Mouse (Mus musculus) c-Kit-positive CD71-positive TER-119-positive erythroid progenitor cells, embryonic 14.5 days (primary cell): ENCODE results near the gene Cyp4a10.
A peak's percentile ranks its signal among the peaks of the same experiment; 100 is the strongest.
"Not testable (repeated sequence)": the region's sequence is repeated elsewhere in the genome, so short reads cannot be mapped to it uniquely, and the experiment has no call there.

ENCODE experiments used
- DNase-seq: peaks from one replicate; pipeline ENCODE4 v3.0.0-alpha.2; 2013; ENCODE audit warnings: low spot score

Cyp4a10 gene

DNA sequence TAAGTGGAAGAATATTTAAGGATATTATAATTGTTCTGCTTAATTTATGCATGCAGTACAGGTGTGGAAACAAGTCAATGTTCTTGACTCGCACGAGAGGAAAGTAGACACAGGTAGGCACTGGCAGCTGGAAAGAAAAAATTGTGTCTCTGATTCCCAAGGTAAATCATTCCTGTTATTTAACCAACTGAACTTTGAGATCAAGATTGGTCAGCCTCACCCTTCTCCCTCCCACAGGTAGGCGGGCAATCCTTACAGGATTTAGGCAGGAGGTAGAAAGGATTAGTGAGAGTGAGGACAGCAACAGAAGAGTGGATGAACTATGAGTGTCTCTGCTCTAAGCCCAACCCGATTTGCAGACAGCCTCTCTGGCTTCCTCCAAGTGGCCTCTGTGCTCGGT lies at the start of gene Cyp4a10:
Gene Cyp4a10, plus strand, starts transcription at position 265 of the 400 bp plus-strand sequence.
- not testable (repeated sequence) for DNase-seq

GRCm38 (mm10) chr4:115473585-115473984 lies 44.5 kb upstream of the Cyp4a10 start:
- not testable (repeated sequence) for DNase-seq

DNA sequence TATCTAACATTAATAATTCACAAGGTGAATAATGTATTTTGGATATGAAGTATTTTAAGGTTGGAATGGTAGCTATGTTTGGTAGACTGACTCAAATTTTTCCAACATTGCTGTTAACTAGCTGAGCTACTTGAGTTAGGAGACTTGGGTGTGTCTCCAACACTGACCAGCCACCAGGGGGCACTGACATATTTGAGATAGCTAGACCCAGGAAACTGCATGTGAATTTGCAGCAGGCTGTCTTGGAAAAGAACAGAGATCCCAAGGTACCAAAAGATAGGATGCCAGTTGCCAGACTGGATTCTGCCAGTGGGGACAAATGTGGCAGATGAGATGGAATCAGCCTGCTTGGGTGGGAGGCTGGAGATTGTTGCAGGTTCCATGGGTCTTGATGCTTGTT lies 42.0 kb upstream of the Cyp4a10 start:
- DNase-seq, result not testable (repeated sequence)

DNA sequence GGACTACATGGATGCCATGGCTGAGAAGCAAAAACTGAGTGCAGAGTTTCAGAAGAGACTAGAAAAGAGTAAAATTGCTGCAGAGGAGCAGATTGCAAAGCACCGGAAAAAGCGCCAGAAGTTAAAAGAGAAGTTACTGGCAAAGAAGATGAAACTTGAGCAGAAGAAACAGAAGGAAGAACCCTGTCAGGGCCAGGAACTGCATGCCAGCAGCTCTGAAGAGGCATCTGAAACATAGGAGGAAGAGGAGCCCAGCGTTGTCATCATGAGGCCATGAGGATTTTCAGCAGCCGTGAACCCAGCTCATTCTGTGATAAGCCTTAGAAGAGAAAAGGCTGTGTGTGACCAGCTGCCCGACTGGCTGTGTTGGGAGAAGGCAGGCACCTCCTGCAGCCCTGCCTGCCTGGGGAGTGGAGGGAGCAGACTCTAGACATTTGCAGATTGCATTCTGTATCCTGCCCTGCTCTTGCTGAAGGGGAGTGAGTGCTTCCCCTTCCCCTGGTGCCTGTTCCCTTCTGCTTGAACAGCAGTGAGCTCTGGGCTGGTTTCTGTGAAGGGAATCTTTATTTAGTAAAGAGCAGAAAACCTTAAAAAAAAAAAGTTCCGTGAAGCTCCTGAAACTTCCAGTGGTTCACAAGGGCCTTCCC lies 36.9 kb upstream of the Cyp4a10 start:
- no peak for DNase-seq

DNA sequence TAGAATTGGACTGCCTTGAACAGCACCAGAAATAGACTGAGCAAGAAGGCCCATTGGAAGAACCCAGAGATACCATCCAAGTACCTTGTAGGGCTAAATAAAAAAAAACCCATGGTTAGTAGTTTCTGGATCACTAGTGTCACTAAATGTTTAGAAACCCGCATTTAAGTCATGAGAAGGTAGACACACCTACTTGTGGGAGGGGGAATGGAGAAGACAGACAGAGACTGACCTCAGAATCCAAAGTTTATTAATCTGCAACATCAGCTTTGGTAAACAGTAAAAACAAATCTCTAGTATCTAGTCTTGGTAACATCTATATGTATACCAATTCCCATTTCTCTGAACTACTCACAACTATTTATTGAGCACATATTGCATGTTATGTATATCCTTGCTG lies 22.1 kb upstream of the Cyp4a10 start, which contains the start of gene Cyp4a14:
Gene Cyp4a14, minus strand, starts transcription at position 142 of the 400 bp plus-strand sequence.
- no peak for DNase-seq

DNA sequence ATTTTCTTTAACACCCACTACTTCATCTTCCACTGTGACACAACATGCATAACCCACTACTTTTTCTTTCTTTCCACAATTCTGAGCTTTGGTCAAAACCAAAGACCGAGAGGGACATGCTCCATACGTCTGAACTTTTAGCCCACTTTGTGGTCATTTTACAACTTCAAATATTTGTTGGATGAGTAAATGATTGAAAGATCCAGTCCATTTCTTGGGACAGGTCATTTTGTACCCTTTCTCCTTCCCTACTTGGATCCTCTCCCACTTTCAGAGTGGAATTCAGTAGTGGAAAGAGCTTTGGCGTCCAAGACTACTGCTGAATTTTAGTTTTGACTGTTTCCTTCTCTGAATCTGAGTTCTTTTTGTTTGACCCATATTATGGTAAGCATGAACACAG lies 20.6 kb upstream of the Cyp4a10 start:
- no peak for DNase-seq

DNA sequence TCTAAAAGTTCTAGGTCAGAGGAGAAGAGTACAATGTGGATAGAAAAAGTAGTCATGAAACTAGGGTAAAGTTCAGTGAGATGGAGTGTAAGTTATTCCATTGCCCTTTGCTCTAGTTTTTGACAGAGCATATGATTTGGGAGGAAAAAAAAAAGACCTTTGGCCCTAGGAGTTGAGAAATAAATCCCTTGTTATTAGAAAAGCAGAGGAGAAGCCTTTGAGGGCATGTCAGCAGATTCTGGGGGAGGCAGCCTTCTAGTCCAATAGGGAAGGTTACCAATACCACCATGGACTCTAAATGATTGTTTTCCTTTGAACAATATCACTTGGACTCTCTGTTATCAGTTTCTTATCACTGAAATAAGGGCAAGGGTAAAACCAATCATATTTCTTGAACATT lies 4.1 kb upstream of the Cyp4a10 start:
- not testable (repeated sequence) for DNase-seq

DNA sequence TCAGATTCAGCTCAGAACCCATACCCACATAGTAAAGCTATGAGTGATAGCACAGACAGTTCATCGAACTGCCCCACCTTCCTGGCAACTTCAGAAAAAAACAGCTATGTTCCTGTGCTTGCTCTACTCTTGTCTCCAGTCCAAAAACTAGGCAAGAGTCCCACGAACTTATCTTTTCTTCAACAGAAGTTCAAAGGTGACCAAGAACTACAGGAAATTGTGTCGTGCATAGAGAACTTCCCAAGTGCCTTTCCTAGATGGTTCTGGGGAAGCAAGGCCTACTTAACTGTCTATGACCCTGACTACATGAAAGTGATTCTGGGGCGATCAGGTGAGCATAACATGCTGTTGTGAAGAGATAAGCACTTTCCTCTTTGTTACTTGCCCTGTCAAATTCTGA lies 1.4 kb downstream of the Cyp4a10 start:
- DNase-seq, result no peak

- no peak for DNase-seq
These were observed 3.7 kb downstream of the Cyp4a10 start for GRCm38 (mm10) chr4:115521766-115522165.

DNA sequence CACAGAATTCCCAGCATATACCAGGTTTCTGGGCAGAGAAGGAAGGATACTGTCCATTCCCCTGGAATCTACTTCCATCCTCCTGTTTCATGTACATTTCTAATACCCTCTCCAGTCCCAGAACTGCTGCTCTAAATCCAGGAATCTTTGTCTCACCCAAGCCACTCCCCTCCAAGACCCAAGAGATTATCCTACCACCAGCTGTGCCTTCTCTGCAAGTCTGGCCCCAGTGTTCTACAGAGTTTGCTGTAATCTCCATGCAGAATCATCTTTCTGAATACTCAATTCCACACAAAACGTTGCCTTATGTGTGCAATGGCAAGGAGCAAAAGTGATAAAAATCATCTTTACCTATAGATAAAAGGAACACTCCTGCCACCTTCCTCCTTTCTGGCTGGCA lies 27.0 kb downstream of the Cyp4a10 start:
- DNase-seq, result no peak

GRCm38 (mm10) chr4:115546141-115546828 lies 28.2 kb downstream of the Cyp4a10 start:
- no peak for DNase-seq

GRCm38 (mm10) chr4:115552726-115553125 lies 34.7 kb downstream of the Cyp4a10 start:
- no peak for DNase-seq

- no peak for DNase-seq
These were observed 37.4 kb downstream of the Cyp4a10 start for GRCm38 (mm10) chr4:115555513-115555912.

- no peak for DNase-seq
These were observed 39.9 kb downstream of the Cyp4a10 start for GRCm38 (mm10) chr4:115557861-115558561.

DNA sequence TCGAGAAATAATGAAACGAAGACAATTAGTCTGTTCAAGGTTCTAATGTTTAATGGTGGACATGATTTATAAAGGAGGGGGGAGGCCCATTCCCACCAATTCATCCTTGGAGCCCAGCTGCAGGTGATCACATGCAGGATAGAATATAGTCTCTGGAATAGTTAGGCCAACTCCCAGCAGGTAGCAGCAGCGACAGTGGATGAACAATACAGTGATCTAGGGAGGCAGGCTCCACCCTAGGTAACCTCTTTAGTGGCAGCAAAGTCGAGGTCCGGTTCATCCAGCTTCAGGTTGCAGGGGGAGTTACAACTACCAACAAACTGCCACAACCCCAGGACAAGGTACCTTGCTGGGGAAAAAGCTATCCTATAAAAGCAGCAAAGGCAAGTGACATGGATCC lies 43.2 kb downstream of the Cyp4a10 start:
- DNase-seq, result not testable (repeated sequence)

- DNase-seq, result no peak
These were observed 45.3 kb downstream of the Cyp4a10 start, which contains the start of gene Cyp4a31 for GRCm38 (mm10) chr4:115563401-115563800. Cyp4a31 (plus strand) TSS chr4:115563649.

- not testable (repeated sequence) for DNase-seq
These were observed 46.6 kb downstream of the Cyp4a10 start for GRCm38 (mm10) chr4:115564469-115565225.

DNA sequence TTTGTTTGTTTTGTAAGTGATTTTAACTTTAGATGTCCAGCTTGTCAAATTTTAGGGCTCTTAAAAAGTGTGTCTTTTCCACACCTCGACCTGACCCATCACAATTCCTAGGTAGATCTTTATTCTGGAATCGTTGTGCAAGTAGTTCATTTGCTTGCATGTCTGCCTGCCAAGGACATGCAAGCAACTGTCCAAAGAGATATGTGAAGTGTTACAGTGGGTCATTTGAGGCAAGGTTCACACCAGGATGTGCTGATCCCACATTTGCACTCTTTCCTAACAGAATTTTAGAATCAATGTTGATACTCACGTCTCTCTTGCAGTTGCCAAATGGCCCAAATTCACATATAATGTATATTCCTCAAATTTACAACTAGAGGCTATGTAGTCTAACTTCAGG lies 57.2 kb downstream of the Cyp4a10 start:
- no peak for DNase-seq

GRCm38 (mm10) chr4:115575776-115576175 lies 57.7 kb downstream of the Cyp4a10 start:
- no peak for DNase-seq

DNA sequence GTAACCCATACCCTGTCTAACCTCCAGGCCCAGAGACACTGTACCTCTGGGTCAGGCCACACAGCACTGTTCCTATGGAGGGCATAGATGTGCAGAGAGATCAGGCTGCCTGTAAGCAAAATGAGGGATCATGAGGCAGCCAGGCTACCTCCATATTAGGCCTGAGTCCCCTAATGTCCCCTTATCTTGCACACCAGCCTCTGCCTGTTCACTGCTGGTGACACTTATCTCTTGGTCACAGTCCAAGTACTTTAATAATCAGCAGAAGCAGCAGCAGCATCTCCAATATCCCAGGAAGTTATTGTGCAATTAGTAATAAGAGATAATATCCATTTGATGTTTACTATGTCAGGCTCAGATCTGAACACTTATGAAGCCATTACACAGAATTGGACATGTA lies 65.0 kb downstream of the Cyp4a10 start:
- peak; percentile 69 for DNase-seq
